In the genomic region with DNA sequence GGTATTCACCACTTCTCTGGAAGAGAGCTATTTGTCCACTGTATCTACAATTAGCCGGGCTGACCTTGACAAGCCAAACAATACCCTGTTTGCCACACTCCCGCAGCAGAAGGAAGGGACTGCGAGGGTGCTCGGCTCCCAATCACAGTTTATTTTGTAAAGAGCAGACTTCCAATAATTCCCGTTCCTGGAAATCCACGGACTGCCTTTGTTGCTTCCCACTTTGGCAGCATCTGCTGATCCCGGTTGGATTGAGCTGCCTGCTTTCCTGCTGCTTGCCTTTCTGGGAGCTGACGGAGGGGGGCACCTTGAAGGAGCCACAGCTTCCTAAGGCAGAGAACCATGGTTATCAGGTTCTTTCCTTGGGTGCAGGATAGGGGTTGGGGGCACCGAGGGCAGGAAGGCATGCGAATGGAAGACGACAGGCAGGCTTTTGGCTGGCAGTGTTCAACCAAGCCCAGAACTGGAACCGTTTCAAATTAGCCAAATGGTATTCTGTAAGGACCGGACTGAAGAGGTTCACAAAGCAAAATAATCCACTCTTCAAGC, we compare ENCODE assay signal across 8 mouse cellular contexts.
DNase-seq lines count a peak whose midpoint lies in the region; ATAC-seq lines count a peak whose summit lies in the region.

No protein-coding gene starts in this region.

- H3K4me2 ChIP-seq in hindbrain, embryonic 11.5 days (replicated peaks; ENCODE audit: low read depth, low read length), result no peak overlapping the region
- H3K4me2 ChIP-seq in forebrain, embryonic 16.5 days (ENCODE audit: low read length), result peak overlapping the region; percentile 24
- peak overlapping the region; percentile 33 for H3K4me2 ChIP-seq in hindbrain, embryonic 15.5 days
- H3K4me2 ChIP-seq in lung, embryonic 16.5 days (ENCODE audit: low read depth, low read length), result peak overlapping the region; percentile 31; the same call in 1 of the 2 replicates

- 45% methylated on average over 13 of the region's 13 CpGs for WGBS in hindbrain, embryonic 10.5 days
- 35% methylated on average over 13 of the region's 13 CpGs for whole genome bisulfite sequencing in hindbrain, embryonic 11.5 days
- 11% methylated on average over 13 of the region's 13 CpGs for WGBS in forebrain, embryonic 16.5 days
- 21% methylated on average over 13 of the region's 13 CpGs for WGBS in hindbrain, embryonic 15.5 days
- 21% methylated on average over 13 of the region's 13 CpGs for WGBS in lung, embryonic 16.5 days

- H3K4me1 ChIP-seq in hindbrain, embryonic 10.5 days (replicated peaks), result peaks cover 54% of the 10 kb centered on the region
- H3K4me1 ChIP-seq in hindbrain, embryonic 11.5 days (replicated peaks; ENCODE audit: control insufficient read depth, insufficient read depth, low read length), result peaks cover 8% of the 10 kb centered on the region; the same call in 1 of the 2 replicates
- peaks cover 22% of the 10 kb centered on the region for H3K4me1 ChIP-seq in forebrain, embryonic 16.5 days (replicated peaks; ENCODE audit: control insufficient read depth, insufficient read depth, low read length)
- H3K4me1 ChIP-seq in hindbrain, embryonic 15.5 days (replicated peaks), result peaks cover 33% of the 10 kb centered on the region
- H3K4me1 ChIP-seq in lung, embryonic 16.5 days (replicated peaks; ENCODE audit: control insufficient read depth, insufficient read depth, low read length), result peaks cover 16% of the 10 kb centered on the region

- ATAC-seq in hindbrain, embryonic 11.5 days (ENCODE audit: low FRiP score), result no peak; the same call in 1 of the 2 replicates
- ATAC-seq in forebrain, embryonic 16.5 days, result peak; percentile 27
- no peak for ATAC-seq in hindbrain, embryonic 15.5 days (ENCODE audit: low FRiP score, low read depth)
- 0 out of 2 replicates have a peak, but pooled peaks have one; percentile 16 for ATAC-seq in lung, embryonic 16.5 days (ENCODE audit: low read depth)

- no peak overlapping the region for H3K9ac ChIP-seq in hindbrain, embryonic 11.5 days (ENCODE audit: low read depth, low read length)
- H3K9ac ChIP-seq in forebrain, embryonic 16.5 days (replicated peaks; ENCODE audit: low read depth, low read length), result 0 out of 2 replicates have a peak overlapping the region, but pooled peaks have one; percentile 2
- H3K9ac ChIP-seq in hindbrain, embryonic 15.5 days, result no peak overlapping the region
- peak overlapping the region; percentile 2; the same call in 1 of the 2 replicates for H3K9ac ChIP-seq in lung, embryonic 16.5 days (ENCODE audit: low read length)

- no peaks in the 10 kb centered on the region for H3K36me3 ChIP-seq in hindbrain, embryonic 10.5 days
- H3K36me3 ChIP-seq in hindbrain, embryonic 11.5 days (ENCODE audit: control insufficient read depth, insufficient read depth, low read length), result no peaks in the 10 kb centered on the region
- no peaks in the 10 kb centered on the region for H3K36me3 ChIP-seq in forebrain, embryonic 16.5 days (ENCODE audit: control insufficient read depth, insufficient read depth)
- no peaks in the 10 kb centered on the region for H3K36me3 ChIP-seq in hindbrain, embryonic 15.5 days
- no peaks in the 10 kb centered on the region for H3K36me3 ChIP-seq in lung, embryonic 16.5 days (ENCODE audit: control insufficient read depth, insufficient read depth, low read length)

- DNase-seq in hindbrain, embryonic 10.5 days (ENCODE audit: low spot score), result no peak
- no peak for DNase-seq in hindbrain, embryonic 11.5 days (ENCODE audit: low spot score)
- peak; percentile 51 for DNase-seq in adrenal gland, postnatal 10 days
- DNase-seq in thymus, postnatal 4 days, result no peak
- DNase-seq in right cerebral cortex, postnatal 4 days, result no peak

- H3K27ac ChIP-seq in hindbrain, embryonic 10.5 days, result peak overlapping the region; percentile 69
- no peak overlapping the region for H3K27ac ChIP-seq in hindbrain, embryonic 11.5 days (ENCODE audit: low read depth, low read length)
- peak overlapping the region; percentile 19 for H3K27ac ChIP-seq in forebrain, embryonic 16.5 days (ENCODE audit: low read length)
- H3K27ac ChIP-seq in hindbrain, embryonic 15.5 days (replicated peaks), result no peak overlapping the region; the same call in 1 of the 2 replicates
- H3K27ac ChIP-seq in lung, embryonic 16.5 days (ENCODE audit: low read length), result no peak overlapping the region

- H3K9me3 ChIP-seq in hindbrain, embryonic 10.5 days, result no peaks in the 10 kb centered on the region
- H3K9me3 ChIP-seq in hindbrain, embryonic 11.5 days (ENCODE audit: control insufficient read depth, low read length), result no peaks in the 10 kb centered on the region
- H3K9me3 ChIP-seq in forebrain, embryonic 16.5 days (ENCODE audit: control insufficient read depth, low read length), result no peaks in the 10 kb centered on the region
- H3K9me3 ChIP-seq in hindbrain, embryonic 15.5 days, result no peaks in the 10 kb centered on the region
- no peaks in the 10 kb centered on the region for H3K9me3 ChIP-seq in lung, embryonic 16.5 days (ENCODE audit: control insufficient read depth, low read length)

- H3K27me3 ChIP-seq in hindbrain, embryonic 10.5 days (ENCODE audit: insufficient read depth, poor library complexity, severe bottlenecking), result no peaks in the 10 kb centered on the region
- H3K27me3 ChIP-seq in hindbrain, embryonic 11.5 days (ENCODE audit: control insufficient read depth, insufficient read depth, low read length), result no peaks in the 10 kb centered on the region
- no peaks in the 10 kb centered on the region for H3K27me3 ChIP-seq in forebrain, embryonic 16.5 days (replicated peaks; ENCODE audit: control insufficient read depth, insufficient read depth, low read length)
- H3K27me3 ChIP-seq in hindbrain, embryonic 15.5 days, result no peaks in the 10 kb centered on the region
- no peaks in the 10 kb centered on the region for H3K27me3 ChIP-seq in lung, embryonic 16.5 days (ENCODE audit: control insufficient read depth, insufficient read depth, low read depth, low read length)

- no peak overlapping the region for H3K4me3 ChIP-seq in hindbrain, embryonic 10.5 days
- no peak overlapping the region for H3K4me3 ChIP-seq in hindbrain, embryonic 11.5 days (ENCODE audit: low read depth, low read length)
- H3K4me3 ChIP-seq in forebrain, embryonic 16.5 days (replicated peaks; ENCODE audit: low read length), result no peak overlapping the region
- H3K4me3 ChIP-seq in hindbrain, embryonic 15.5 days, result no peak overlapping the region
- 0 out of 2 replicates have a peak overlapping the region, but pooled peaks have one; percentile 4 for H3K4me3 ChIP-seq in lung, embryonic 16.5 days (ENCODE audit: low read length)

Comparison
In these comparisons a context has a peak if more than half of its experiments do, and no peak if none do; other contexts are left out.
1. H3K27ac ChIP-seq: peak in hindbrain, embryonic 10.5 days (single experiment) and forebrain, embryonic 16.5 days (single experiment); none in hindbrain, embryonic 11.5 days (single experiment), hindbrain, embryonic 15.5 days (single experiment) and lung, embryonic 16.5 days (single experiment).
2. ATAC-seq: peak in forebrain, embryonic 16.5 days (single experiment) and lung, embryonic 16.5 days (single experiment); none in hindbrain, embryonic 11.5 days (single experiment) and hindbrain, embryonic 15.5 days (single experiment).
3. H3K9ac ChIP-seq: peak in forebrain, embryonic 16.5 days (single experiment) and lung, embryonic 16.5 days (single experiment); none in hindbrain, embryonic 11.5 days (single experiment) and hindbrain, embryonic 15.5 days (single experiment).